28 mouse cellular contexts compared by ENCODE assay signal in genomic region chr14:68719429-68720160, GRCm38 (mm10).
DNase-seq lines count a peak whose midpoint lies in the region; ATAC-seq and TF ChIP-seq lines count a peak whose summit lies in the region.
"Had no signal": no experiment of that assay in that cellular context is flagged by ENCODE, and none has a peak within 500 bp of the region (broad histone marks: within the 10 kb centered on the region; RNA-seq: fewer than 3 reads in every experiment).

No protein-coding gene starts in this region.

- ATAC-seq in heart, embryonic 11.5 days (replicated peaks; ENCODE audit: insufficient number of reproducible peaks, low FRiP score, low TSS enrichment) = no peak
- peak; percentile 36; the same call in 1 of the 2 replicates for ATAC-seq in intestine, embryonic 15.5 days
- ATAC-seq in intestine, postnatal 0 days = no peak
- ATAC-seq: activated CD4-positive, CD25-positive, alpha-beta regulatory T cell, adult 4 months; forebrain, embryonic 13.5 days; forebrain, embryonic 16.5 days; hindbrain, embryonic 16.5 days; intestine, embryonic 16.5 days; Patski had no signal

- H3K4me3 ChIP-seq in heart, embryonic 11.5 days (ENCODE audit: low read depth, low read length) = no peak overlapping the region
- no peak overlapping the region for H3K4me3 ChIP-seq in intestine, embryonic 15.5 days (replicated peaks)
- no peak overlapping the region for H3K4me3 ChIP-seq in intestine, postnatal 0 days (ENCODE audit: low read depth, low read length)
- no peak overlapping the region for H3K4me3 ChIP-seq in embryonic fibroblast, embryonic 13.5 days (ENCODE audit: insufficient read depth, low read length)
- H3K4me3 ChIP-seq: embryonic facial prominence, embryonic 10.5 days; embryonic facial prominence, embryonic 13.5 days; forebrain, embryonic 10.5 days; forebrain, embryonic 13.5 days; heart, embryonic 13.5 days; hindbrain, embryonic 10.5 days; hindbrain, embryonic 13.5 days had no signal

- DNase-seq in heart, adult 18-20 months = peak; percentile 5 to 36
- no peak for DNase-seq in kidney, postnatal 10 days
- DNase-seq in spleen, postnatal 14 days (ENCODE audit: low spot score in 2 of 2) = no peak
- DNase-seq: cerebellum, adult 11-12 months; cerebellum, adult 8-10 months; cerebellum, postnatal 36 days; embryo, embryonic 11 days; gastrocnemius, postnatal 10 days; gastrocnemius, postnatal 36 days; heart, postnatal 10 days; kidney, adult 2 months had no signal

- no peak overlapping the region for H3K9ac ChIP-seq in heart, embryonic 11.5 days (ENCODE audit: low read depth, low read length)
- no peak overlapping the region for H3K9ac ChIP-seq in intestine, embryonic 15.5 days
- no peak overlapping the region for H3K9ac ChIP-seq in intestine, postnatal 0 days (ENCODE audit: low read depth, low read length)
- H3K9ac ChIP-seq: embryonic facial prominence, embryonic 13.5 days; forebrain, embryonic 13.5 days; heart, embryonic 13.5 days; hindbrain, embryonic 13.5 days had no signal

- TF ChIP-seq POLR2A in embryonic fibroblast, embryonic 13.5 days (IDR thresholded peaks at IDR 0.05; ENCODE audit: low read depth, low read length) = no peak

- H3K36me3 ChIP-seq in heart, embryonic 11.5 days (ENCODE audit: control insufficient read depth, insufficient read depth, low read length) = no peaks in the 10 kb centered on the region
- no peaks in the 10 kb centered on the region for H3K36me3 ChIP-seq in intestine, embryonic 15.5 days
- no peaks in the 10 kb centered on the region for H3K36me3 ChIP-seq in intestine, postnatal 0 days (ENCODE audit: control insufficient read depth, insufficient read depth)
- H3K36me3 ChIP-seq: embryonic facial prominence, embryonic 10.5 days; embryonic facial prominence, embryonic 13.5 days; forebrain, embryonic 10.5 days; G1E; heart, embryonic 13.5 days; hindbrain, embryonic 10.5 days; hindbrain, embryonic 13.5 days had no signal

- no peak overlapping the region for H3K27ac ChIP-seq in heart, embryonic 11.5 days (ENCODE audit: low read depth, low read length)
- H3K27ac ChIP-seq in intestine, embryonic 15.5 days = no peak overlapping the region
- no peak overlapping the region for H3K27ac ChIP-seq in intestine, postnatal 0 days (ENCODE audit: low read depth, low read length)
- peak overlapping the region; percentile 41; the same call in 1 of the 2 replicates for H3K27ac ChIP-seq in embryonic fibroblast, embryonic 13.5 days (ENCODE audit: insufficient read depth, low read length)
- H3K27ac ChIP-seq: embryonic facial prominence, embryonic 10.5 days; embryonic facial prominence, embryonic 13.5 days; forebrain, embryonic 10.5 days; forebrain, embryonic 13.5 days; heart, embryonic 13.5 days; hindbrain, embryonic 10.5 days; hindbrain, embryonic 13.5 days had no signal

- 62% methylated on average over 9 of the region's 9 CpGs for WGBS in heart, embryonic 11.5 days (ENCODE audit: insufficient replicate concordance)
- WGBS in intestine, embryonic 15.5 days = 70% methylated on average over 9 of the region's 9 CpGs
- 65% methylated on average over 9 of the region's 9 CpGs for WGBS in intestine, postnatal 0 days

- no peak overlapping the region for H3K4me2 ChIP-seq in heart, embryonic 11.5 days
- H3K4me2 ChIP-seq in intestine, embryonic 15.5 days (replicated peaks) = no peak overlapping the region
- H3K4me2 ChIP-seq in intestine, postnatal 0 days (replicated peaks; ENCODE audit: low read depth) = no peak overlapping the region
- H3K4me2 ChIP-seq: embryonic facial prominence, embryonic 13.5 days; forebrain, embryonic 13.5 days; heart, embryonic 13.5 days; hindbrain, embryonic 13.5 days had no signal

- H3K9me3 ChIP-seq in heart, embryonic 11.5 days (replicated peaks; ENCODE audit: control insufficient read depth, low read length) = no peaks in the 10 kb centered on the region
- no peaks in the 10 kb centered on the region for H3K9me3 ChIP-seq in intestine, embryonic 15.5 days
- H3K9me3 ChIP-seq in intestine, postnatal 0 days (ENCODE audit: control insufficient read depth) = no peaks in the 10 kb centered on the region
- H3K9me3 ChIP-seq: embryonic facial prominence, embryonic 10.5 days; embryonic facial prominence, embryonic 13.5 days; forebrain, embryonic 10.5 days; forebrain, embryonic 13.5 days; heart, embryonic 13.5 days; hindbrain, embryonic 10.5 days; hindbrain, embryonic 13.5 days had no signal

- H3K27me3 ChIP-seq in heart, embryonic 11.5 days (ENCODE audit: control insufficient read depth, insufficient read depth, low read length) = no peaks in the 10 kb centered on the region
- no peaks in the 10 kb centered on the region for H3K27me3 ChIP-seq in intestine, embryonic 15.5 days (replicated peaks)
- no peaks in the 10 kb centered on the region for H3K27me3 ChIP-seq in intestine, postnatal 0 days (replicated peaks; ENCODE audit: control insufficient read depth, insufficient read depth, low read length)
- H3K27me3 ChIP-seq: embryonic facial prominence, embryonic 13.5 days; forebrain, embryonic 13.5 days; heart, embryonic 13.5 days; hindbrain, embryonic 13.5 days had no signal

- no peaks in the 10 kb centered on the region; the same call in 1 of the 2 replicates for H3K4me1 ChIP-seq in heart, embryonic 11.5 days (ENCODE audit: control insufficient read depth, insufficient read depth, low read length)
- H3K4me1 ChIP-seq in intestine, embryonic 15.5 days (replicated peaks) = no peaks in the 10 kb centered on the region
- H3K4me1 ChIP-seq in intestine, postnatal 0 days (replicated peaks; ENCODE audit: control insufficient read depth, insufficient read depth, low read length) = no peaks in the 10 kb centered on the region
- H3K4me1 ChIP-seq in embryonic fibroblast, embryonic 13.5 days (ENCODE audit: control insufficient read depth, insufficient read depth, low read length) = 0 out of 2 replicates have a peak, but pooled peaks cover 4% of the 10 kb centered on the region
- H3K4me1 ChIP-seq: embryonic facial prominence, embryonic 10.5 days; forebrain, embryonic 10.5 days; forebrain, embryonic 13.5 days; hindbrain, embryonic 10.5 days; hindbrain, embryonic 13.5 days had no signal

- TF ChIP-seq CTCF in intestine, postnatal 0 days (IDR thresholded peaks at IDR 0.05; ENCODE audit: low read depth) = no peak
- TF ChIP-seq CTCF in embryonic fibroblast, embryonic 13.5 days (IDR thresholded peaks at IDR 0.05; ENCODE audit: borderline replicate concordance, insufficient read depth, low read length) = no peak

Comparison
In these comparisons a context has a peak if more than half of its experiments do, and no peak if none do; other contexts are left out.
1. DNase-seq: peak in heart, adult 18-20 months (2 of 2); none in kidney, postnatal 10 days (single experiment) and spleen, postnatal 14 days (0 of 2).